Mouse (Mus musculus): Measurements from ENCODE around the gene Kidins220. TPM values are rescaled to one million over a fixed set of nuclear protein-coding genes. Genes with fewer than 3 reads are reported as not detected.

The Kidins220 gene
- total RNA-seq (2017), result 72.7 and 108 TPM in 2 replicates

DNA sequence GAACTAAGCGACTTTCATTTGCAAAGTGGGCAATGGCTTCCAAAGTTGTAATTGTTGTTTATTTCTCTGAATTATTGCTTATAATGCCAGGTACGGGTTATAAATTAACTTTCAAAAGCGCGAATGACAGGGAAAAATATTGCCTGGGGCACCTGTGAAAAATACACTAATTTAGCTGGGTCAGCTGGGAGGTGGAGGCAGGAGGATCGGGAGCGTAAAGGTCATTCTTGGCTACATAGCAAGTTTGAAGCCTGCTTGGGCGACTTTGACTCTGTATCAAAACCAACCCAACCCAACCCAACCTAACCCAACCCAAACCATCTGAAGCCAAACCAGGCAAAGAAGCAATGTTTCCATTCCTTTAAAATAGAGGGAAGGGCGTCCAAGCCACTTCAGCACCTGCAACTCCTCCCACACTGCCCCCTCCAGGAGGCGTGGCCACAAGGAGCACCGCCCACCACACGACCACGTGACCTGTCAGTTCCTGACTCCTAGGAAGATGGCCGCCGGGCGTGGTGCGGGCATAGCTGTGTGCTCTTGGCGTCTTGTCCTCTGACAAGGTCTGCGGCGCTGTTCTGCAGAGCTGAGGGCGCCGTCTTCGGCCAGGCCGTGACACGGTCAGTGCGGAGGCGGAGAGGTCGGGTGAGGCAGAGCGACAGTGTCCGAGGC lies at the start of gene Kidins220:
TSS of gene Kidins220 (plus strand) at position 480 of the 669 bp plus-strand sequence.
- peak; percentile 79 to 96 for ATAC-seq (replicated peaks in 1 of 2; ENCODE audit: insufficient read depth in 1 of 2, low FRiP score in 2 of 2, low TSS enrichment in 1 of 2, low read depth in 1 of 2, poor library complexity in 2 of 2, severe bottlenecking in 2 of 2)

DNA sequence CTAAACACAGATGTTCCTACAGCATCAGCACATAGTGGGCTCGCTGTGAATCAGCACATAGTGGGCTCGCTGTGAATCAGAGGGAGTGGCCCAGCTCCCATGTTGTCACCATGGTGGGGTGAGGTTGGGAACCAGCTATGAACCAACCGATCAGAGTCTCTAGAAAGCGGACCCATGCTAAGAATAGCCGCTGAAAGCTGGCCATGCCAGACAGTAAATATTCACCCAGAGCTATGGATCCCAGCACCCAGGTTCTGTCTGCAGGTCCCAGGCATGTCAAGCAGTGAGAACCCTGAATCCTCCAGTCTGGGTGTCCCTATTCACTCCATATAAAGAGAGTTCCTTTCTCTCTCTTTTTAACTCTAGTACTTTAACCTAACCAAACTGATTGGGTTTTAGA lies 49.4 kb upstream of the Kidins220 start:
- ATAC-seq (replicated peaks in 1 of 2; ENCODE audit: insufficient read depth in 1 of 2, low FRiP score in 2 of 2, low TSS enrichment in 1 of 2, low read depth in 1 of 2, poor library complexity in 2 of 2, severe bottlenecking in 2 of 2), result no peak

- ATAC-seq (replicated peaks in 1 of 2; ENCODE audit: insufficient read depth in 1 of 2, low FRiP score in 2 of 2, low TSS enrichment in 1 of 2, low read depth in 1 of 2, poor library complexity in 2 of 2, severe bottlenecking in 2 of 2), result no peak
Measured at GRCm38 (mm10) chr12:24925684-24926083, 49.0 kb upstream of the Kidins220 start.

- no peak for ATAC-seq (replicated peaks in 1 of 2; ENCODE audit: insufficient read depth in 1 of 2, low FRiP score in 2 of 2, low TSS enrichment in 1 of 2, low read depth in 1 of 2, poor library complexity in 2 of 2, severe bottlenecking in 2 of 2)
Measured at GRCm38 (mm10) chr12:24928051-24928748, 46.5 kb upstream of the Kidins220 start.

GRCm38 (mm10) chr12:24929043-24929442 lies 45.7 kb upstream of the Kidins220 start:
- no peak for ATAC-seq (replicated peaks in 1 of 2; ENCODE audit: insufficient read depth in 1 of 2, low FRiP score in 2 of 2, low TSS enrichment in 1 of 2, low read depth in 1 of 2, poor library complexity in 2 of 2, severe bottlenecking in 2 of 2)

DNA sequence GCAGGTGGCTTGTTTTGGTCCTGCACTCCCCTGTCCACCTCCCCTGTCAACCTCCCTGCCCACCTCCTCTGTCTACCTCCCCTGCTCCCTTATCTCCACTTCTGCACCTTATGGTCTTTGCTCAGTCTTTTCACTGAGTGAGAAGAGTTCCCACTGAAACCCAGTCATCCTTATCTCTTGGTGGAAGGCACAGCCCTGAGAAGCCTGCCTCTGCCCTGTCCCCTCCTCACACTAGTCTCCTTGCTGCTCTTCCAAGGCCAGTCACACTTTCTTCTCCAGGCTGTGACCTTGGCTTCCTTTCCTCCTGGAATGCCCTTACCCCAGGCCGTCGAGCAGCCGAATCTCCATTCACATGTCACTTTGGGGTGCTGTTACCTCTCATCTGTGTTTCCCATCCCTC lies 44.0 kb upstream of the Kidins220 start:
- no peak for ATAC-seq (replicated peaks in 1 of 2; ENCODE audit: insufficient read depth in 1 of 2, low FRiP score in 2 of 2, low TSS enrichment in 1 of 2, low read depth in 1 of 2, poor library complexity in 2 of 2, severe bottlenecking in 2 of 2)

DNA sequence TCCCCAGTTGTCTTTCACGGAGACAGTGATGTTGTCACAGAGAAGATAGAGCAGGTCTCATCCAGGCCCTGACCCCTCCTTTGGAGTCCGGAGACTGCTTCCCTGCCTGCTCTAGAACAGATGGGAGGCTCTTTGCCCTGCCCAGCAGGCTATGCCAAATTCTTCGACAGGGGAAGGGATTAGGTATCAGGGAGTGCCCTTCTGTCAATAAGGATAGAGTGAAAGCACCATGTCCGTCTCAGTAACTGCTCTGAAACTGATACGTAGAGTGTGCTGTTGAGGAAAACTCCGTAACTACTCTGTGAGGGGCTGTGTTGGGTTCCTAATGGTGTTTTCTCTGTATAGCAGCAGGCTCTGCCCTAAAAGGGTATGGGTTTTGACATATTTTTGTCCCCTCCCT lies 42.6 kb upstream of the Kidins220 start:
- no peak for ATAC-seq (replicated peaks in 1 of 2; ENCODE audit: insufficient read depth in 1 of 2, low FRiP score in 2 of 2, low TSS enrichment in 1 of 2, low read depth in 1 of 2, poor library complexity in 2 of 2, severe bottlenecking in 2 of 2)

GRCm38 (mm10) chr12:24933206-24933775 lies 41.4 kb upstream of the Kidins220 start:
- ATAC-seq (replicated peaks in 1 of 2; ENCODE audit: insufficient read depth in 1 of 2, low FRiP score in 2 of 2, low TSS enrichment in 1 of 2, low read depth in 1 of 2, poor library complexity in 2 of 2, severe bottlenecking in 2 of 2), result no peak

DNA sequence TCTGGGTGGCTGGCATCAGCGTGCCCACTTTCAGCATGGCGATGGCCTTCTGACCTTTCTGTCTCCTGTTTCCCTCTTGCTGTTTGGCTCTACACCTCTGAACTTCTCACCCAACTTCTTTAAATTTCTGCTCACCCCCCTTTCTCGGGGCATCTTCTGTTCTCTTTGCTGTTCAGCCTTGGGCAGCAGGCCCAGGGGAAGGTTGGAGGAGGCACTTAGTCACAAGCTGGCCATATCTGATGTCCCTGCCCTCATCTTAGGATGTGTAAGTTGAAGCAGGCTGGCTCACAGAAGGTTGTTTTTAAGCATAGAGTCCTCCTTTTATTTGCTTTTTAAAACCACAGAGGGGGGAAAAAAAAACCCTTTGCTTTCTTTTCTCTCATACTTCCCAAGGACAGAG lies 40.7 kb upstream of the Kidins220 start:
- ATAC-seq (replicated peaks in 1 of 2; ENCODE audit: insufficient read depth in 1 of 2, low FRiP score in 2 of 2, low TSS enrichment in 1 of 2, low read depth in 1 of 2, poor library complexity in 2 of 2, severe bottlenecking in 2 of 2), result no peak

- ATAC-seq (replicated peaks in 1 of 2; ENCODE audit: insufficient read depth in 1 of 2, low FRiP score in 2 of 2, low TSS enrichment in 1 of 2, low read depth in 1 of 2, poor library complexity in 2 of 2, severe bottlenecking in 2 of 2), result no peak
Measured at GRCm38 (mm10) chr12:24936281-24936680, 38.4 kb upstream of the Kidins220 start.

- ATAC-seq (replicated peaks in 1 of 2; ENCODE audit: insufficient read depth in 1 of 2, low FRiP score in 2 of 2, low TSS enrichment in 1 of 2, low read depth in 1 of 2, poor library complexity in 2 of 2, severe bottlenecking in 2 of 2), result no peak
Measured at GRCm38 (mm10) chr12:24939372-24939771, 35.4 kb upstream of the Kidins220 start.

- ATAC-seq (replicated peaks in 1 of 2; ENCODE audit: insufficient read depth in 1 of 2, low FRiP score in 2 of 2, low TSS enrichment in 1 of 2, low read depth in 1 of 2, poor library complexity in 2 of 2, severe bottlenecking in 2 of 2), result no peak
Measured at GRCm38 (mm10) chr12:24942619-24943287, 32.0 kb upstream of the Kidins220 start.

- ATAC-seq (replicated peaks in 1 of 2; ENCODE audit: insufficient read depth in 1 of 2, low FRiP score in 2 of 2, low TSS enrichment in 1 of 2, low read depth in 1 of 2, poor library complexity in 2 of 2, severe bottlenecking in 2 of 2), result no peak; a peak in 1 of 4 replicates
Measured at GRCm38 (mm10) chr12:24943427-24943826, 31.3 kb upstream of the Kidins220 start.

DNA sequence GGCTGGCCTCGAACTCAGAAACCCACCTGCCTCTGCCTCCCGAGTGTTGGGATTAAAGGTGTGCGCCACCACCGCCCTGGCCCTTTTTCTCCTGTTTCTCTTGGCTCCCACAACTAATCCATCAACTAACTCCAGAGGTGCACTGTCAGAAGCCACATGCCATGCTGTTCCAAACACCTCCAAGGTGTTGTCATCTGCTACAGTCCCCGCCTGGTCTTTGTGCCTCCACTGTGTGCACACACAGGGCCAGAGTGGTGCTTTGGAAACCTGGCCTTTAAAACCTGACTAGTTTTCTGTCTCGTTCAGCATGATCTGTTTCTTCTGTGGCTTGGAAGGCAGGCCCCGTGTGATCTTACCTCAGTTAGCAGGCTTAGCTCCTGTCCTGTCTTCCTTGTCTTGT lies 30.1 kb upstream of the Kidins220 start:
- ATAC-seq (replicated peaks in 1 of 2; ENCODE audit: insufficient read depth in 1 of 2, low FRiP score in 2 of 2, low TSS enrichment in 1 of 2, low read depth in 1 of 2, poor library complexity in 2 of 2, severe bottlenecking in 2 of 2), result no peak

DNA sequence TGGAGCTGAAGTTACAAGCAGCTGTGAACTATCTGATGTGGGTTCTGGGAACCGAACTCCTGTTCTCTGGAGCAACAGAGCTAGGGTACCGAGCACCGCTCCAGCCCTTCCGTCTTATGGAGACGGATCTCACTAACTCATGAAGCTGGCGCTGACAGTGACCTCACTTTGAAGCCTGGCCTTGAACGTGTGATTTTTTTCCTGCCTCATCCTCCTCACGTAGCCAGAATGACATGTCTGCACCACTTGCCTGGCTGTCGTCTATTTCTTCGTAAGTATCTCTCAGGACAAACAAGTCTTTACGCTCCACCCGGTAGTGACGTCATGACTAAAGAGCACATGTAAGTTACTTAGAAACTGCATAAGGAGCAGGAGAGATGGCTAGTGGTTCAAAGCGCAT lies 27.7 kb upstream of the Kidins220 start:
- ATAC-seq (replicated peaks in 1 of 2; ENCODE audit: insufficient read depth in 1 of 2, low FRiP score in 2 of 2, low TSS enrichment in 1 of 2, low read depth in 1 of 2, poor library complexity in 2 of 2, severe bottlenecking in 2 of 2), result no peak

DNA sequence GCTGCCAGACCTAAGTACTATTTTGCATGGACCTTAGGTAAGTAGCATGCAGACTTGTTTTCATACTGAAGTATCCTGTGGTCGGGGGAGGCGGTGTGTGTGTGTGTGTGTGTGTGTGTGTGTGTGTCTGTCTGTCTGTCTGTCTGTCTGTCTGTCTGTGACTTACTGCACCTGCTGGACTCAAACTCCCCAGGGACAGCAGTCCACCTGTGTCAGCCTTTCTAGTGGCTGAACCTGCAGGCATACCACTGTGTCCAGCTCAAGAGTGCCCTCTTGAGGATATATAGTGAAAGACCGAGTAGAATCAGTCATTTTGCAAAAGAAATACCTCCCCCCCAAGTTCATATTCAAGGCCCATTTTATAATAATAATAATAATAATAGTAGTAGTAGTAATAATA lies 26.4 kb upstream of the Kidins220 start:
- peak; percentile 36 to 75; a peak in 2 of 4 replicates for ATAC-seq (replicated peaks in 1 of 2; ENCODE audit: insufficient read depth in 1 of 2, low FRiP score in 2 of 2, low TSS enrichment in 1 of 2, low read depth in 1 of 2, poor library complexity in 2 of 2, severe bottlenecking in 2 of 2)

- ATAC-seq (replicated peaks in 1 of 2; ENCODE audit: insufficient read depth in 1 of 2, low FRiP score in 2 of 2, low TSS enrichment in 1 of 2, low read depth in 1 of 2, poor library complexity in 2 of 2, severe bottlenecking in 2 of 2), result no peak
Measured at GRCm38 (mm10) chr12:24950376-24951046, 24.2 kb upstream of the Kidins220 start.

- peak; percentile 67 to 79 for ATAC-seq (replicated peaks in 1 of 2; ENCODE audit: insufficient read depth in 1 of 2, low FRiP score in 2 of 2, low TSS enrichment in 1 of 2, low read depth in 1 of 2, poor library complexity in 2 of 2, severe bottlenecking in 2 of 2)
Measured at GRCm38 (mm10) chr12:24952147-24952546, 22.6 kb upstream of the Kidins220 start.

All from hematopoietic stem cell, adult 5-6 weeks (primary cell).